Mouse (Mus musculus): ENCODE data around the gene Kdm6b. TPM values are rescaled to one million over a fixed set of nuclear protein-coding genes. Genes with fewer than 3 reads are reported as not detected.

The Kdm6b gene
- total RNA-seq, 2 experiments from 2014 or later, result 28.2 to 32.2 TPM

DNA sequence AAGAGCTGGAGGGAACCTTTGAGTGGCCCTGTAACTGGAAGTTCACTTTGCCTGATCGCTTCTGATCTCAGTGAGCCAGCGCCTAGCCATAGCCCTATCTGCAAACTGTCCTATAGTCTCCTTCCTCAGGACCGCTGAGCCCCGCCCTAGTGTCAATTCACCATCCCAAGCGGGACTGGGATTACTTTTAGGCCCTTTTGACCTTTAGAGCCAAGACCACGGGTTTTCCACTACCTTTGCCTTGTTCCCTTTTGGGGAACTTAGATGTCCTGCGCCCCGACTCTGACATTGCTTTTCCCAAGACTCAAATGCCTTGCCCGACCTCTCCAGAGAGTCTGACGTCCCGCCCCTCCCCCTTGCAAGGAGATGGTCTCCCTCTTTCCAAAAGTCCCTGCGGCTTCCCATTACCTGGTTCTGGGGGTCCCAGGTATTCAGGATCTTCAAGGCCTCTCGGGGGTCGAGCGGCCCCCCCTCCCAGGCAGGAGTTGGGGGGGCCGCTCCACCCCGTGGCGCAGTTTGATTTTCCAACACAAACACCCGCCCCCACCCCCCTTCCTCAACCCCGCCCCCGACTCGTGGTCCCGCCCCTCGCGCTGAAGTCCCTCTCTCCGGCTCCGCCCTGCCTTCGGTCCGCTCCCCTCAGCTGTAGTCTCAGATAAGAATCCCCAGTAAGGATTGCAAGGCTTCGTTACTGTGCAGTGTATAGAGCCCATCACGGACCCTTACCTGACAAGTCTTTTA is 6.5 kb upstream of the Kdm6b start:
- no peak for DNase-seq (ENCODE audit: low spot score in 2 of 2)

DNA sequence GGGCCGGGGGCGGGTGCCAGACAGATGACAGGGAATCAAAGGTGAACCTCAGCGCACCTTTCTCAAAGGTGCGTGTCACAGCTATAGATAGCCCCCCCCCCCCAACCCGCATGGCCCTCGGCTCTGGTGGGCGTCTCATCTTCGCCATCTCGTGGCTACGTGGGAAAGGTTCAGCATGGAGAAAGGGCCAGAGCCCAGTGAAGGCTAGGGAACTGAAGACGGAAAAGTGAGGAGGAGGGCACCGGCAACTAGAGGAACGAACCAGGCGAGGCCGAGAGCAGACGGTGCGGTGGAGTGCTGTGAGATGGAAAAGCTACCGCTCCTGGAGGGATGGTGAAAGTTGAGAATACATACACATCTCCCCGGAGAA is 6.0 kb upstream of the Kdm6b start:
- DNase-seq (ENCODE audit: low spot score in 2 of 2), result peak; percentile 44 to 62

DNA sequence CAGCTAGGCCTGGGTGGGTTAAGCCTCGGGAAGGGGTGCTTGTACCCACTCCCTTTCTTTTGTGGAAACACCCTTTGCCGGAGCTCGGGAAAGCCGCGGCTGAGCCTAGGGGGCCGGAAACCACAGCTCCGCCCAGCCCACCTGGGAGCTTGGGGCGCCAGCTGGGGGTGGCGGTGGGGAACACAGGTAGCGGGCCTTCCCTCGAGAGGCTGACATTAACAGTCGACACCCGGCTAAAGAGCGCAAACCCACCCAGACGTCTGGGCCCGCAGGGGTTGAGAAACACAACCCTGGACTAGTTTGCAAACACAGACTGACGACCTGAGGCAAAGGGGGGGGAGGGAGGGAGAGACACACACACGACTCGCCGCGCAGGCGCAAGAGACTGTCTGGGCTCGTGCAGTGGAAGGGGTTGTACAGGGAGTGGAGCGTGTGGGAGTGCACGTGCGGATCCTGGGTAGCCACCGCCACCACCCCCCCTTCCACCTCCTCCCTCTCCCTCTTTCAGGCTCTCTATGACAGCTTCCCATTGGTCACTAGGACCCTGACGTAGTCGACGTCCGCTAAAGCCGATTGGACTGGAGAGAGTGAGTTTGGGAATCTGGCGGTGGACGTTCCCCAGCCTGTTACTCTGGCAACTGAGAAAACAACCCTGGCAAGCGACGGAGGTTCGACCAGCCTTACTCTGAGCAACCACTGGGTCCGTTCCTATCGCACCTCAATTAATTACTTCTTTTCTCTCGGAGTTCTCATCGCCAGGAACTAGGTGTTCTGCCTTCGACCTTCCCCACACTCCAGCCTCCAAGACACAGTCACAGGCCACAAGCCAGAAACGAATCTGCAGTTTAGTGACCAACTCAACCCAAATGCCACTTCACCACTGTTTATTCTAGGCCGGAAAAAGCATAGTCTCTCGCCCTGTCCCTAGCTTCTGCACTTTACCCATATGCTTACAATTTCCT is 5.3 kb upstream of the Kdm6b start:
- peak; percentile 83 to 92 for DNase-seq (ENCODE audit: low spot score in 2 of 2)

- peak; percentile 79 to 88 for DNase-seq (ENCODE audit: low spot score in 2 of 2)
These were observed 4.2 kb upstream of the Kdm6b start for GRCm38 (mm10) chr11:69417449-69418384.

DNA sequence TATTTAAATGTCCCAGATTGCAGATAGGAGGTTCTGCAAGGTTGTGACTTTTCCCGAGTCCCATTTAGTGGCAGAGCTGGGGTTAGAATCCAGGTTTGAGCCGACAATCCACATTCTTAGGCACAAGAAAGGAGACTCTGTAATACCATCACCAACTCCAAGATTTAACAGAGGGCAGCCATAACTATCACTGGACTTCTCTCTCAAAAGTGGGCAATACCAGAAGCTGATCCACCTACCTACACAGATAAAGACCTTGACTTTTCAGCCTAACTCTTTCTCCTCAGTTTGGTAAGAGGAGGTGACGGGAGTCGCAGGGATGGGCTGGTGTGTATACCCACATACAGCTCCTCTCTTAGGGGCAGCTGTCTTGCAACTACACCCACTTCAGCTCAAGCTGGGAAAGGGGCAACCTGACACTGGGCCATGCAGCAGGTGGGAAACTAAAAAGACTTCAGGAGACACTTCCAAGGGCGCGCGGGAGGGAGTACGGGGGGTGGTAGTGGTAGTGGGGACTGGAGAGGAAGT is 3.5 kb upstream of the Kdm6b start:
- DNase-seq (ENCODE audit: low spot score in 2 of 2), result no peak

DNA sequence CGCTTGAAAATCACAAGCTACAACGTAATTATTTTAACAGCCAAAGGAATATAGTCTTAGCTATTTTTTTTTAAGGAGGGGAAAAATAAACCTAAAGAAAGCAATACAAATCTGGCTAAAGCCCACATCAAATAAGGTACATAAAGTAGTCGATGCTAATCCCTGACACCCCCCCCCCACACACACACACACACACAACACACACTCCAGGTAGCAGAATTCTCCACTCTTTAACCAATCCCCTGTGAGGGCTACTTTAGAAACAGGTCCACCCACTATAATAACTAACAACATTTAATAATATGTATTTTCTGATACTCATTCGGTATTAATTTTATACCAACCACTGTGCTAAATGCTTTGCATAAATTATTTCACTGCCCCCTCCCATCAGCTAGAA is 3.0 kb upstream of the Kdm6b start:
- DNase-seq (ENCODE audit: low spot score in 2 of 2), result no peak

DNA sequence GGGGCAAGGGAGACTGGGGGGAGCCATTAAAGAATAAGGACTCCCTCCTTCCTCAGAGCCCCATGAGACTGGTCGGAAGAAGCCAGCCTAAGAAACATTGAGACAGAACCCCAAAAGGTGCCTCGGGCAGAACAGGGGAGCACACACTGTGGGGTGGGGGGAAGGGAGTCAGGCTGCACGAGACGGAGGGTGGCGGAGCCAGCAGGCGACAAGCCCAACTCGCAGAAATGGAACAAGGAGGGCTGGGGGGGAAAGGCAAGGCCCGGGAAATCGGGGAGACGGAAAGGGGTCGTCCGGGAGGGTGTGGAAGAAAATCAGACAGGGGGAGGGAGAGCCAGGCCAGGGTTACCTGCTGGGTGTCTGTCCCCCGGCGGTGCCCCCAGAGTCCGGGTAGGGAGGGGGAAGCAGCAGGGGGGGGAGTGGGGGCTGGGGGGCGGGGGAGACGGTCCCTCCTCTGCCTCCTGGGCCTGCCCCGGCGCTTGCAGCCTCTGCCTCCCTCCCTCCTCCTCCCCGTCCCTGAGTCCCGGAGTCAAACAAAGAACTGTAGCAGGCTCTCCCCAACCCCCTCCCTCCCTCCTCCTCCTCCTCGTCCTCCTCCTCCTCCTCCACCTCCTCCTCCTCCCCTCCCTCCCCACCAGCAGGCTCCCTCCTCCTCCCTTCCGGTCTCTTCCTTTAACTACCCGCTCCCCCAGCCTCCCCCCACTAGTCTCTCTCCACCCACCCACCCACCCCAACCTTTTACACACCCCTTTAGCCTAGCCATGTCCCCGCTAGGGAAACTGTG is 2.4 kb upstream of the Kdm6b start:
- peak in 1 of 2 experiments; percentile 4 for DNase-seq (ENCODE audit: low spot score in 2 of 2)

- peak in 1 of 2 experiments; percentile 2 for DNase-seq (ENCODE audit: low spot score in 2 of 2)
These were observed 1.8 kb upstream of the Kdm6b start for GRCm38 (mm10) chr11:69415327-69415667.

GRCm38 (mm10) chr11:69414421-69415326 is 1.2 kb upstream of the Kdm6b start:
- no peak for DNase-seq (ENCODE audit: low spot score in 2 of 2)

DNA sequence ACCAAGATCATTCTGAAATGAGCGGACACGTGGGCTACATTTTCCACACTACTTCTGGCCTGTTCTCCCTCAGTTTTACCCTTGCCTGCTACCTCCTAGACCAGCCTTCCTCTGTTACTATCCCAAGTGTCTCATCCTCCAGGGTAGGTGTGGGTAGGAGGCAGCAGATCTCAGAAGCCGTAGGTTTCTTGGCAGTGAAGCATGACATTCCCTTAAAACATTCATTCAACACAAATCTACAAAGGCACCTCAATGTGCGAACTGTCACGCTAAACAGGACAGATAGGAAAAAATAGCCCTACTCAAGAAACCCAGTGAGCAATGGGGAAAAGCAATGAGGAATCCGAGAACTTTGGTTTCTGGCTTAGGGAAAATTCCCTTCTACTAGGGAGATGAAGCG is 927 bp downstream of the Kdm6b start:
- DNase-seq (ENCODE audit: low spot score in 2 of 2), result peak; percentile 17 to 35

DNA sequence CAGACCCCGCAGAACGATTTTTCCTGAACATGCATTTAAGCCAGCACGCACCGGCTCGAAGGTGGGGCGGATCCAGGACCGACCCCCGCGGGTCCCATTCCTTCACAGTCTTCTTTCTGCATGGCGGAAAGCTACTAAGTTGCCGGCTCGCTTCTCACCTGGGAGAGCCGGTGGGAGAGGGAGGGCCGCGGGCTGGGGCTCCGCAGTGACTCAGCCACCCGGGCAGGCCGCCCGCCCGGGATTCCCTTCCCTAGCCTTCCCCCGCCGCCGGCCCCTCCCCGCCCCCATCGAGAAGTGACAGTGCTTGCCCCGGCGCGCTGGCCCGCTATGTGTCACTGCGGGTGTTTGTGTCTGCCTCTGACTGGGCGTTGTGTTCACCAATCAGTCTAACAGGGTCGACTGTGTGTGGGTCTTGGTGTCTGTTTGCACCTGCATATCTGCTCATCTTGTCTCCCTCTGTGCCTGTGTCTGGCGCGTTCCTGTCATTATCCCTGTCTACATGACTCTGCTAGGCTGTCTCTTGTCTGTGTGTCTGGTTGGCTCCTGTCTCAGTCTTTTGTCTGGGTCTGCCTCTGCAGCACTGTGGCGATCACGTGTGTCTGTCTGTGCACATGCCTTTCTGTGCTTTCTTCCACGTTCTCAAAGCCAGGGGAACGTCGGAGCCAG is 1.8 kb downstream of the Kdm6b start:
- DNase-seq (ENCODE audit: low spot score in 2 of 2), result peak; percentile 59 to 64

GRCm38 (mm10) chr11:69411073-69411535 is 2.4 kb downstream of the Kdm6b start:
- peak; percentile 92 to 94 for DNase-seq (ENCODE audit: low spot score in 2 of 2)

- peak; percentile 60 to 67 for DNase-seq (ENCODE audit: low spot score in 2 of 2)
These were observed 3.0 kb downstream of the Kdm6b start for GRCm38 (mm10) chr11:69410310-69411072.

- DNase-seq (ENCODE audit: low spot score in 2 of 2), result no peak
These were observed 3.5 kb downstream of the Kdm6b start for GRCm38 (mm10) chr11:69410045-69410309.

DNA sequence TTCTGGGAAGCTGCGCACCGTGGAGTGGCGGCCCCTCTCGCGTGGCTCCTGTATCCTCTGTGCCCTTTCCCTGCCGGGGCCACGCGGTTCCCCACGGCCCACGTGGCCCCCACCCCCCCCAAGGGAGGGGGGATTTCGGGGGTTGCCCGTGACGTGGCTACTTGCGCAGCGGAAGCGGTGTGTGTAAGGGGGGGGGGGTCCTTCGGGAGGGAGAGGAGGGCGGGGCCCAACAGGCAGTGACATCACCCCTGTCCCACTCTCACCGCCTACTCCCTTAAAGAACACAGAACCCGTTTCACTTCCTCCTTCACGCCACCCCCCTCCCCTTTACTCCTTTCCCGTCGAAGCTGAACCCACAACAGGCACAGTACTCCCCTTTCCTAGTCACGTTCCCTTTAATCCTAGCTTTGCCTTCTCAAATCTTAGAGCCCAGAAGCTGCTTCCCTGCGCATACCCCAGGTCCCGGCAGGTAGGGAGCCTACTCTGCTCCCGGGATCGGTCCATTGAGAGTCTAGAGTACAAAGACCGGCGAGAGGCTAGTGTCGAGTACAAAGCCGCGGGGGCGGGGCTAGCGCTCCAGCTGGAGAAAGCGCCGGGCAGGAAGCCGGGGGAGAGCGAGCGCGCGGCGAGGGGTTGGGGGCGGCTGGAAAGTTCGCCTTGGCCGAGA is 4.0 kb downstream of the Kdm6b start:
- peak; percentile 82 to 89 for DNase-seq (ENCODE audit: low spot score in 2 of 2)

GRCm38 (mm10) chr11:69408541-69409377 is 4.7 kb downstream of the Kdm6b start:
- peak; percentile 62 to 84 for DNase-seq (ENCODE audit: low spot score in 2 of 2)

GRCm38 (mm10) chr11:69407724-69408004 is 5.8 kb downstream of the Kdm6b start:
- no peak for DNase-seq (ENCODE audit: low spot score in 2 of 2)
